15 mouse cellular contexts compared by ENCODE assay signal in genomic region chr6:47899416-47899815, GRCm38 (mm10). TPM values are rescaled to one million over a fixed set of nuclear protein-coding genes. Genes with fewer than 3 reads are reported as not detected.
DNase-seq lines count a peak whose midpoint lies in the region.
"Had no signal": no experiment of that assay in that cellular context is flagged by ENCODE, and none has a peak within 500 bp of the region (broad histone marks: within the 10 kb centered on the region; RNA-seq: fewer than 3 reads in every experiment).

No protein-coding gene starts in this region.

- DNase-seq in adrenal gland, adult (ENCODE audit: inconsistent age in 2 of 2, low spot score in 1 of 2) = peak; percentile 48 to 80
- no peak for DNase-seq in adrenal gland, postnatal 4 days (ENCODE audit: low spot score in 2 of 2)
- DNase-seq in adrenal gland, adult 8-10 months = peak; percentile 24
- peak; percentile 69 for DNase-seq in adrenal gland, postnatal 14 days
- DNase-seq in adrenal gland, postnatal 36 days = peak; percentile 60 to 67
- no peak for DNase-seq in retina, postnatal 1 day
- DNase-seq in spleen, postnatal 36 days (ENCODE audit: low spot score in 2 of 2) = no peak
- DNase-seq: B cell, adult 2 months; cerebellum, adult 11 months; cerebellum, adult 18-20 months; cerebellum, adult 8-10 months; cerebellum, adult 9-11 months; cerebellum, postnatal 14 days; cerebellum, postnatal 36 days; embryo, embryonic 11 days had no signal

RNA-seq across cellular contexts. Expression of gene Zfp212, which starts 20.9 kb away (rescaled TPM):
- 10 to 100 TPM; 26.6 to 26.8 TPM for total RNA-seq in adrenal gland, postnatal 4 days (2021)
- total RNA-seq in adrenal gland, adult 8-10 months (2022) = 10 to 100 TPM; 17.0 to 25.4 (median 19.0) TPM
- 14.7 and 15.8 TPM in 2 replicates for total RNA-seq in adrenal gland, postnatal 14 days (2021)
- 10 to 100 TPM; 14.7 to 15.2 TPM for total RNA-seq in adrenal gland, postnatal 36 days (2021)

RNA-seq across cellular contexts. Expression of gene Zfp282, which starts 22.4 kb away (rescaled TPM):
- total RNA-seq in adrenal gland, postnatal 4 days (2021) = 10 to 100 TPM; 19.7 to 19.8 TPM
- total RNA-seq in adrenal gland, adult 8-10 months (2022) = 10 to 100 TPM in 1 of 4 experiments, 1 to 10 TPM in 3; 9.4 to 13.3 (median 9.7) TPM
- 11.6 and 13.7 TPM in 2 replicates for total RNA-seq in adrenal gland, postnatal 14 days (2021)
- total RNA-seq in adrenal gland, postnatal 36 days (2021) = 10 to 100 TPM in 1 of 2 experiments, 1 to 10 TPM in 1; 9.9 to 11.2 TPM

RNA-seq across cellular contexts. Expression of gene Zfp956, which starts 53.8 kb away (rescaled TPM):
- total RNA-seq in adrenal gland, postnatal 4 days (2021) = 10 to 100 TPM; 16.3 to 19.0 TPM
- total RNA-seq in adrenal gland, adult 8-10 months (2022) = 10 to 100 TPM in 2 of 4 experiments, 1 to 10 TPM in 2; 7.6 to 16.1 (median 11.7) TPM
- 5.8 and 10.1 TPM in 2 replicates for total RNA-seq in adrenal gland, postnatal 14 days (2021)
- 1 to 10 TPM; 5.2 to 5.7 TPM for total RNA-seq in adrenal gland, postnatal 36 days (2021)

Comparison
In these comparisons a context has a peak if more than half of its experiments do, and no peak if none do; other contexts are left out.
1. DNase-seq: peak in adrenal gland, adult (2 of 2), adrenal gland, adult 8-10 months (single experiment), adrenal gland, postnatal 14 days (single experiment) and adrenal gland, postnatal 36 days (2 of 2); none in adrenal gland, postnatal 4 days (0 of 2), retina, postnatal 1 day (single experiment) and spleen, postnatal 36 days (0 of 2).